Mouse (Mus musculus) ES-Bruce4 (cell line): Measurements from ENCODE around the gene Sertad2. TPM values are rescaled to one million over a fixed set of nuclear protein-coding genes. Genes with fewer than 3 reads are reported as not detected.

Experiments used
- H3K27ac ChIP-seq: 2 replicates; pipeline ENCODE4 v1.5.1; 2012; ENCODE audit warnings: low read length, inconsistent platforms; ENCODE audit not compliant: insufficient read depth
- H3K27me3 ChIP-seq: 2 replicates; pipeline ENCODE4 v1.6.1; 2012; ENCODE audit warnings: mild to moderate bottlenecking, low read length, inconsistent platforms; ENCODE audit not compliant: control insufficient read depth, poor library complexity, insufficient read depth, severe bottlenecking
- H3K36me3 ChIP-seq: 2 replicates; pipeline ENCODE4 v1.6.1; 2012; ENCODE audit warnings: inconsistent platforms, mild to moderate bottlenecking, low read length, moderate library complexity; ENCODE audit not compliant: control insufficient read depth, poor library complexity, insufficient read depth, severe bottlenecking
- H3K4me1 ChIP-seq: one replicate; pipeline ENCODE4 v1.8.1; 2011; ENCODE audit warnings: low read length; ENCODE audit not compliant: control insufficient read depth, insufficient read depth
- H3K4me3 ChIP-seq: 2 replicates; pipeline ENCODE4 v1.5.1; 2011; ENCODE audit warnings: low read depth, mild to moderate bottlenecking, low read length
- H3K9ac ChIP-seq: 2 replicates; pipeline ENCODE4 v1.6.1; 2012; ENCODE audit warnings: low read depth, mild to moderate bottlenecking, inconsistent platforms; ENCODE audit not compliant: poor library complexity, severe bottlenecking
- H3K9me3 ChIP-seq: replicated peaks from 2 replicates; pipeline ENCODE4 v1.6.1; 2012; ENCODE audit warnings: mild to moderate bottlenecking, low read length, inconsistent platforms; ENCODE audit not compliant: control insufficient read depth, poor library complexity, insufficient read depth, severe bottlenecking
- CTCF ChIP-seq: IDR thresholded peaks from one replicate; pipeline ENCODE4 v1.8.1; 2011; ENCODE audit warnings: low read depth, low read length
- EP300 ChIP-seq: IDR thresholded peaks from 2 replicates; pipeline ENCODE4 v1.6.1; 2011; ENCODE audit warnings: low read depth, low read length; ENCODE audit not compliant: insufficient read depth
- POLR2A ChIP-seq: IDR thresholded peaks from one replicate; pipeline ENCODE4 v1.8.1; 2011; ENCODE audit warnings: low read length; ENCODE audit not compliant: insufficient read depth
- polyA plus RNA-seq: library from polyadenylated mRNA; stranded (reverse); fragments of >200 nt; gene quantifications from 2 replicates; pipeline ENCODE4 v1.2.4, GENCODE M21; 2011; ENCODE audit warnings: low read depth; ENCODE audit not compliant: missing spikeins, insufficient read depth, insufficient read length

The Sertad2 gene
- polyA plus RNA-seq, 1 experiment = 23.1 TPM

GRCm38 (mm10) chr11:20655795-20656710 lies 113.0 kb downstream of the Sertad2 start:
- Histone ChIP-seq H3K27ac (peak overlapping the region; percentile 3; the same call in 1 of the 2 replicates), H3K4me1 (peaks cover 4% of the 10 kb centered on the region), H3K9ac (peak overlapping the region; percentile 8), H3K9me3 (no peaks in the 10 kb centered on the region), H3K27me3 (no peaks in the 10 kb centered on the region), H3K36me3 (no peaks in the 10 kb centered on the region; the same call in 1 of the 2 replicates), H3K4me3 (peak overlapping the region; percentile 43)
- no peak for TF ChIP-seq POLR2A
- no peak for TF ChIP-seq CTCF
- peak; percentile 68; the same call in 1 of the 2 replicates for TF ChIP-seq EP300

- Histone ChIP-seq H3K9ac (peak overlapping the region; percentile 8), H3K4me1 (peaks cover 4% of the 10 kb centered on the region), H3K27me3 (no peaks in the 10 kb centered on the region), H3K4me3 (peak overlapping the region; percentile 43), H3K27ac (0 out of 2 replicates have a peak overlapping the region, but pooled peaks have one; percentile 8), H3K36me3 (no peaks in the 10 kb centered on the region; the same call in 1 of the 2 replicates), H3K9me3 (no peaks in the 10 kb centered on the region)
- TF ChIP-seq POLR2A (no peak), EP300 (no peak)
These were observed 113.6 kb downstream of the Sertad2 start for GRCm38 (mm10) chr11:20656711-20657057.

- no peak overlapping the region for H3K4me3 ChIP-seq
- TF ChIP-seq EP300 = no peak
- peaks cover 10% of the 10 kb centered on the region for H3K4me1 ChIP-seq
- no peaks in the 10 kb centered on the region for H3K27me3 ChIP-seq
- no peak overlapping the region for H3K27ac ChIP-seq
- H3K9me3 ChIP-seq = no peaks in the 10 kb centered on the region
- no peak overlapping the region for H3K9ac ChIP-seq
- no peaks in the 10 kb centered on the region for H3K36me3 ChIP-seq
These were observed 116.0 kb downstream of the Sertad2 start for GRCm38 (mm10) chr11:20659094-20659493.

GRCm38 (mm10) chr11:20660111-20661097 lies 117.4 kb downstream of the Sertad2 start:
- Histone ChIP-seq H3K4me1 (peaks cover 10% of the 10 kb centered on the region), H3K4me3 (no peak overlapping the region), H3K9ac (no peak overlapping the region), H3K27me3 (no peaks in the 10 kb centered on the region), H3K9me3 (no peaks in the 10 kb centered on the region), H3K27ac (peak overlapping the region; percentile 10), H3K36me3 (no peaks in the 10 kb centered on the region)
- peak; percentile 73; the same call in 1 of the 2 replicates for TF ChIP-seq EP300
- TF ChIP-seq CTCF = no peak

- no peak overlapping the region for H3K9ac ChIP-seq
- no peaks in the 10 kb centered on the region for H3K27me3 ChIP-seq
- no peak overlapping the region for H3K4me3 ChIP-seq
- H3K4me1 ChIP-seq = peaks cover 10% of the 10 kb centered on the region
- no peaks in the 10 kb centered on the region for H3K36me3 ChIP-seq
- TF ChIP-seq CTCF (peak; percentile 81), POLR2A (no peak)
- no peak overlapping the region for H3K27ac ChIP-seq
- H3K9me3 ChIP-seq = no peaks in the 10 kb centered on the region
These were observed 118.6 kb downstream of the Sertad2 start for GRCm38 (mm10) chr11:20661652-20662051.
